In genomic region chr15:102625687-102626055, GRCm38 (mm10) we compare ENCODE assay signal across 8 mouse cellular contexts. TPM values are rescaled to one million over a fixed set of nuclear protein-coding genes. Genes with fewer than 3 reads are reported as not detected.
A peak's percentile ranks its signal among the peaks of the same experiment; 100 is the strongest.
DNase-seq lines count a peak whose midpoint lies in the region; ATAC-seq and TF ChIP-seq lines count a peak whose summit lies in the region.

No protein-coding gene starts in this region.

- H3K4me1 ChIP-seq in thymus, adult 2 months (replicated peaks; ENCODE audit: control insufficient read depth, insufficient read depth, low read length), result peaks cover 9% of the 10 kb centered on the region
- H3K4me1 ChIP-seq in intestine, embryonic 14.5 days (replicated peaks; ENCODE audit: control insufficient read depth, insufficient read depth, low read length), result peaks cover 17% of the 10 kb centered on the region
- peaks cover 19% of the 10 kb centered on the region for H3K4me1 ChIP-seq in midbrain, embryonic 12.5 days

- H3K4me3 ChIP-seq in thymus, adult 2 months (ENCODE audit: control insufficient read depth, insufficient read depth, low read length), result peak overlapping the region; percentile 73
- peak overlapping the region; percentile 81 for H3K4me3 ChIP-seq in intestine, embryonic 14.5 days (ENCODE audit: low read depth, low read length)
- peak overlapping the region; percentile 72 for H3K4me3 ChIP-seq in midbrain, embryonic 12.5 days

- TF ChIP-seq CTCF in thymus, adult 2 months (IDR thresholded peaks at IDR 0.05; ENCODE audit: borderline replicate concordance, control insufficient read depth, extremely low read depth, insufficient read depth, low read length, poor library complexity), result no peak

- peak overlapping the region; percentile 91 for H3K4me2 ChIP-seq in intestine, embryonic 14.5 days (ENCODE audit: low read length)
- peak overlapping the region; percentile 86 for H3K4me2 ChIP-seq in midbrain, embryonic 12.5 days (replicated peaks)

- H3K36me3 ChIP-seq in thymus, adult 2 months (ENCODE audit: control insufficient read depth, insufficient read depth, low read length), result no peaks in the 10 kb centered on the region
- no peaks in the 10 kb centered on the region for H3K36me3 ChIP-seq in intestine, embryonic 14.5 days (ENCODE audit: control insufficient read depth, insufficient read depth, low read length)
- H3K36me3 ChIP-seq in midbrain, embryonic 12.5 days, result no peaks in the 10 kb centered on the region

- H3K9ac ChIP-seq in intestine, embryonic 14.5 days (ENCODE audit: low read length), result peak overlapping the region; percentile 62
- peak overlapping the region; percentile 79 for H3K9ac ChIP-seq in midbrain, embryonic 12.5 days (replicated peaks)

- H3K27me3 ChIP-seq in thymus, adult 2 months (ENCODE audit: control insufficient read depth, insufficient read depth, low read length), result no peaks in the 10 kb centered on the region
- H3K27me3 ChIP-seq in intestine, embryonic 14.5 days (replicated peaks; ENCODE audit: control insufficient read depth, insufficient read depth, low read length), result no peaks in the 10 kb centered on the region
- no peaks in the 10 kb centered on the region for H3K27me3 ChIP-seq in midbrain, embryonic 12.5 days

- under 1% methylated on average over 18 of the region's 18 CpGs for WGBS in thymus, adult 2 months
- WGBS in intestine, embryonic 14.5 days, result 1% methylated on average over 18 of the region's 18 CpGs
- WGBS in midbrain, embryonic 12.5 days, result 3% methylated on average over 18 of the region's 18 CpGs

- H3K9me3 ChIP-seq in intestine, embryonic 14.5 days (ENCODE audit: control insufficient read depth, low read length), result 0 out of 2 replicates have a peak, but pooled peaks cover 2% of the 10 kb centered on the region
- H3K9me3 ChIP-seq in midbrain, embryonic 12.5 days, result no peaks in the 10 kb centered on the region

- no peak for TF ChIP-seq POLR2A in thymus, adult 2 months (IDR thresholded peaks at IDR 0.05; ENCODE audit: control insufficient read depth, extremely low read depth, insufficient read depth, low read length, poor library complexity)

- ATAC-seq in intestine, embryonic 14.5 days (replicated peaks; ENCODE audit: low FRiP score, low TSS enrichment, low read depth), result no peak; the same call in 1 of the 2 replicates
- ATAC-seq in midbrain, embryonic 12.5 days (ENCODE audit: low FRiP score, low read depth), result peak; percentile 27

- peak; percentile 47 for DNase-seq in gastrocnemius, postnatal 10 days
- no peak for DNase-seq in gastrocnemius, postnatal 25 days
- DNase-seq in thymus, adult 2 months, result no peak
- DNase-seq in thymus, postnatal 25 days, result no peak
- no peak for DNase-seq in intestine, embryonic 14.5 days (ENCODE audit: low spot score)
- DNase-seq in MN1 (ENCODE audit: low spot score), result no peak
- DNase-seq in layer of hippocampus, adult 9-11 months, result no peak

- H3K27ac ChIP-seq in thymus, adult 2 months (ENCODE audit: control insufficient read depth, insufficient read depth, low read length), result no peak overlapping the region
- H3K27ac ChIP-seq in intestine, embryonic 14.5 days (ENCODE audit: low read depth), result peak overlapping the region; percentile 97
- peak overlapping the region; percentile 97 for H3K27ac ChIP-seq in midbrain, embryonic 12.5 days (replicated peaks)

RNA-seq across cellular contexts. Expression of gene Atf7, which starts 0.4 kb away (rescaled TPM):
- total RNA-seq in gastrocnemius, postnatal 10 days (2021), result 10 to 100 TPM; 62.9 to 79.6 TPM
- 10 to 100 TPM; 41.6 to 51.6 TPM for total RNA-seq in gastrocnemius, postnatal 25 days (2021)
- polyA plus RNA-seq in thymus, adult 2 months (2012; rRNA removed), result 129 and 140 TPM in 2 replicates
- polyA plus RNA-seq in intestine, embryonic 14.5 days (2014; fragmentation: Nextera tagmentation; extraction: Ambion mirVana), result 34.3 and 36.5 TPM in 2 replicates
- 17.0 and 20.1 TPM in 2 replicates for polyA plus RNA-seq in midbrain, embryonic 12.5 days (2016; fragmentation: Nextera tagmentation; extraction: Ambion mirVana)

RNA-seq across cellular contexts. Expression of gene Gm28047, which starts 0.8 kb away (rescaled TPM):
- under 1 TPM in 1 of 2 experiments, not detected in 1; 0.56 TPM for total RNA-seq in gastrocnemius, postnatal 10 days (2021)
- total RNA-seq in gastrocnemius, postnatal 25 days (2021), result 1 to 10 TPM in 1 of 2 experiments, not detected in 1; 1.0 TPM
- polyA plus RNA-seq in thymus, adult 2 months (2012; rRNA removed), result not detected in 2 replicates
- 0.43 TPM in 1 of 2 replicates, not detected in the other for polyA plus RNA-seq in intestine, embryonic 14.5 days (2014; fragmentation: Nextera tagmentation; extraction: Ambion mirVana)
- polyA plus RNA-seq in midbrain, embryonic 12.5 days (2016; fragmentation: Nextera tagmentation; extraction: Ambion mirVana), result 0.18 TPM in 1 of 2 replicates, not detected in the other

RNA-seq across cellular contexts. Expression of gene Atp5g2, which starts 46.5 kb away (rescaled TPM):
- 10 to 100 TPM; 34.2 to 41.1 TPM for total RNA-seq in gastrocnemius, postnatal 10 days (2021)
- 10 to 100 TPM; 28.6 to 29.3 TPM for total RNA-seq in gastrocnemius, postnatal 25 days (2021)
- polyA plus RNA-seq in thymus, adult 2 months (2012; rRNA removed), result 378 and 434 TPM in 2 replicates
- polyA plus RNA-seq in intestine, embryonic 14.5 days (2014; fragmentation: Nextera tagmentation; extraction: Ambion mirVana), result 81.3 and 87.4 TPM in 2 replicates
- 55.9 and 67.0 TPM in 2 replicates for polyA plus RNA-seq in midbrain, embryonic 12.5 days (2016; fragmentation: Nextera tagmentation; extraction: Ambion mirVana)
